In the genomic region with DNA sequence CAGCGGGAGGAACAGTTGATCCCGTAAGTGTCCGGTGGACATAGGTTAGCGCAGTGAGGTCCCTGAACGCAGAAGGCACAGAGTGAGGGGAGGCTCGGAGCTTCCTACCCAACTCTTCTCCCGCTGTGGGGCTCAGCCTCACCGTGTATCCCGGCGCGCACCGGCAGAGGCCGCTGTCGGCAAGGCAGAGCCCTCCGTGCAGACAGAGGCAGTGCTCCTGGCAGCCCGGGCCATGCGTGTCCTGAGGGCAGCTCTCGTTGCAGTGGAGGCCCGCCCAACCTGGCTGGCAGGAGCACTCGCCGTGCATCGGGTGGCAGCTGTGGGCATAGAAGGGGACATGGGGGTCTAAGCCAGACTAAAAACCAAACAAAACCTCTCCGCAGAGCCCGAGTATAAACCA, we compare ENCODE assay signal across 8 mouse cellular contexts. TPM values are rescaled to one million over a fixed set of nuclear protein-coding genes. Genes with fewer than 3 reads are reported as not detected.
DNase-seq lines count a peak whose midpoint lies in the region; ATAC-seq lines count a peak whose summit lies in the region.

No protein-coding gene starts in this region.

- H3K9ac ChIP-seq in heart, embryonic 13.5 days: peak overlapping the region; percentile 51; the same call in 1 of the 2 replicates
- H3K9ac ChIP-seq in kidney, embryonic 16.5 days (replicated peaks; ENCODE audit: low read length): peak overlapping the region; percentile 26; the same call in 1 of the 2 replicates

- 2% methylated on average over 24 of the region's 24 CpGs for WGBS in forebrain, embryonic 10.5 days
- WGBS in heart, embryonic 13.5 days: 5% methylated on average over 24 of the region's 24 CpGs
- 6% methylated on average over 24 of the region's 24 CpGs for WGBS in kidney, embryonic 16.5 days

- H3K36me3 ChIP-seq in forebrain, embryonic 10.5 days (replicated peaks): no peaks in the 10 kb centered on the region; the same call in 1 of the 2 replicates
- peaks cover 65% of the 10 kb centered on the region for H3K36me3 ChIP-seq in heart, embryonic 13.5 days
- H3K36me3 ChIP-seq in kidney, embryonic 16.5 days (ENCODE audit: insufficient read depth, low read length): peaks cover 57% of the 10 kb centered on the region

- peak; percentile 51 for DNase-seq in 3T3-L1 (ENCODE audit: low read depth, low spot score)
- DNase-seq in brain, adult 2 months (ENCODE audit: low read depth, low spot score): peak; percentile 74
- peak; percentile 88 for DNase-seq in forebrain, embryonic 10.5 days (ENCODE audit: extremely low spot score, low spot score)
- DNase-seq in liver: peak; percentile 75
- peak; percentile 13 to 47 for DNase-seq in monocyte, adult 2 months (ENCODE audit: low read depth in 1 of 2, low spot score in 2 of 2)
- DNase-seq in spleen, postnatal 10 days (ENCODE audit: low spot score in 2 of 2): peak; percentile 66 to 86

- H3K4me3 ChIP-seq in forebrain, embryonic 10.5 days: peak overlapping the region; percentile 40
- peak overlapping the region; percentile 25; the same call in 1 of the 2 replicates for H3K4me3 ChIP-seq in heart, embryonic 13.5 days
- peak overlapping the region; percentile 23; the same call in 1 of the 2 replicates for H3K4me3 ChIP-seq in kidney, embryonic 16.5 days (ENCODE audit: low read length)

- peak overlapping the region; percentile 55 for H3K4me2 ChIP-seq in heart, embryonic 13.5 days
- H3K4me2 ChIP-seq in kidney, embryonic 16.5 days (replicated peaks; ENCODE audit: low read depth, low read length): peak overlapping the region; percentile 47

- H3K27me3 ChIP-seq in forebrain, embryonic 10.5 days (ENCODE audit: poor library complexity, severe bottlenecking): peaks cover 60% of the 10 kb centered on the region
- peaks cover 40% of the 10 kb centered on the region for H3K27me3 ChIP-seq in heart, embryonic 13.5 days (replicated peaks)
- H3K27me3 ChIP-seq in kidney, embryonic 16.5 days (ENCODE audit: insufficient read depth, low read length): no peaks in the 10 kb centered on the region

- H3K9me3 ChIP-seq in forebrain, embryonic 10.5 days: no peaks in the 10 kb centered on the region
- H3K9me3 ChIP-seq in heart, embryonic 13.5 days: no peaks in the 10 kb centered on the region
- no peaks in the 10 kb centered on the region for H3K9me3 ChIP-seq in kidney, embryonic 16.5 days (ENCODE audit: low read length)

- peak; percentile 52; the same call in 1 of the 2 replicates for ATAC-seq in heart, embryonic 13.5 days (ENCODE audit: extremely low read depth, insufficient number of reproducible peaks, low FRiP score, low TSS enrichment)
- ATAC-seq in kidney, embryonic 16.5 days (ENCODE audit: low FRiP score, low TSS enrichment): peak; percentile 87

- peaks cover 31% of the 10 kb centered on the region for H3K4me1 ChIP-seq in forebrain, embryonic 10.5 days
- H3K4me1 ChIP-seq in heart, embryonic 13.5 days: peaks cover 5% of the 10 kb centered on the region; the same call in 1 of the 2 replicates
- peaks cover 18% of the 10 kb centered on the region; the same call in 1 of the 2 replicates for H3K4me1 ChIP-seq in kidney, embryonic 16.5 days (ENCODE audit: insufficient read depth, low read length)

- peak overlapping the region; percentile 66 for H3K27ac ChIP-seq in forebrain, embryonic 10.5 days
- H3K27ac ChIP-seq in heart, embryonic 13.5 days (replicated peaks): no peak overlapping the region
- no peak overlapping the region for H3K27ac ChIP-seq in kidney, embryonic 16.5 days (ENCODE audit: low read length)

RNA-seq across cellular contexts. Expression of gene Lrrc71, which starts 7.5 kb away (rescaled TPM):
- polyA plus RNA-seq in forebrain, embryonic 10.5 days (2016; fragmentation: Nextera tagmentation; extraction: Ambion mirVana): 0.31 and 0.32 TPM in 2 replicates
- 0.25 TPM in 1 of 2 replicates, not detected in the other for polyA plus RNA-seq in heart, embryonic 13.5 days (2015; fragmentation: Nextera tagmentation; extraction: Ambion mirVana)
- 0.87 and 0.89 TPM in 2 replicates for polyA plus RNA-seq in kidney, embryonic 16.5 days (2015; fragmentation: Nextera tagmentation; extraction: Ambion mirVana)

RNA-seq across cellular contexts. Expression of gene Ntrk1, which starts 39.0 kb away (rescaled TPM):
- polyA plus RNA-seq in forebrain, embryonic 10.5 days (2016; fragmentation: Nextera tagmentation; extraction: Ambion mirVana): 0.38 and 0.46 TPM in 2 replicates
- polyA plus RNA-seq in heart, embryonic 13.5 days (2015; fragmentation: Nextera tagmentation; extraction: Ambion mirVana): 0.66 and 1.5 TPM in 2 replicates
- 6.1 and 6.4 TPM in 2 replicates for polyA plus RNA-seq in kidney, embryonic 16.5 days (2015; fragmentation: Nextera tagmentation; extraction: Ambion mirVana)

RNA-seq across cellular contexts. Expression of gene Insrr, which starts 40.8 kb away (rescaled TPM):
- 0.06 and 0.14 TPM in 2 replicates for polyA plus RNA-seq in forebrain, embryonic 10.5 days (2016; fragmentation: Nextera tagmentation; extraction: Ambion mirVana)
- 0.06 and 0.08 TPM in 2 replicates for polyA plus RNA-seq in heart, embryonic 13.5 days (2015; fragmentation: Nextera tagmentation; extraction: Ambion mirVana)
- polyA plus RNA-seq in kidney, embryonic 16.5 days (2015; fragmentation: Nextera tagmentation; extraction: Ambion mirVana): 2.7 and 2.8 TPM in 2 replicates

Comparison
In these comparisons a context has a peak if more than half of its experiments do, and no peak if none do; other contexts are left out.
1. DNase-seq: peak in every context shown above with its lines; median percentile 88 in forebrain, embryonic 10.5 days; 76 in spleen, postnatal 10 days; 75 in liver; 74 in brain, adult 2 months; 51 in 3T3-L1; 30 in monocyte, adult 2 months.